Mouse (Mus musculus) liver, postnatal 0 days (tissue): ENCODE measurements around the gene Tatdn2. TPM values are rescaled to one million over a fixed set of nuclear protein-coding genes. Genes with fewer than 3 reads are reported as not detected.
"Not testable (repeated sequence)": the region's sequence is repeated elsewhere in the genome, so short reads cannot be mapped to it uniquely, and the experiment has no call there.

Source experiments
- ATAC-seq: fragments of 200-750 bp; cut with Nextera tagmentation; 2 replicates; pipeline ENCODE4 v1.8.0; 2017; ENCODE audit warnings: mild to moderate bottlenecking, moderate library complexity
- DNase-seq: peaks from one replicate; pipeline ENCODE4 v3.0.0-alpha.2; 2016
- H3K27ac ChIP-seq: fragments of 300-500 bp; sonication (generic); 2 replicates; pipeline ENCODE4 v1.5.1; 2014; ENCODE audit warnings: antibody characterized with exemption, moderate library complexity, mild to moderate bottlenecking, low read depth
- H3K27me3 ChIP-seq: fragments of 300-500 bp; sonication (generic); 2 replicates; pipeline ENCODE4 v1.6.1; 2014; ENCODE audit warnings: low read length, control low read depth, mixed read lengths; ENCODE audit not compliant: insufficient read depth
- H3K36me3 ChIP-seq: fragments of 300-500 bp; sonication (generic); replicated peaks from 2 replicates; pipeline ENCODE4 v1.6.1; 2014; ENCODE audit warnings: mild to moderate bottlenecking, control low read depth, low read length, moderate library complexity, mixed read lengths; ENCODE audit not compliant: insufficient read depth
- H3K4me1 ChIP-seq: fragments of 300-500 bp; sonication (generic); 2 replicates; pipeline ENCODE4 v1.6.1; 2014; ENCODE audit warnings: antibody characterized with exemption, mild to moderate bottlenecking, control low read depth; ENCODE audit not compliant: insufficient read depth
- H3K4me2 ChIP-seq: fragments of 300-500 bp; sonication (generic); 2 replicates; pipeline ENCODE4 v1.6.1; 2014; ENCODE audit warnings: low read depth, mild to moderate bottlenecking, low read length, moderate library complexity, mixed read lengths
- H3K4me3 ChIP-seq: fragments of 300-500 bp; sonication (generic); 2 replicates; pipeline ENCODE4 v1.5.1; 2014; ENCODE audit warnings: low read depth, low read length
- H3K9ac ChIP-seq: fragments of 300-500 bp; sonication (generic); replicated peaks from 2 replicates; pipeline ENCODE4 v1.6.1; 2014; ENCODE audit warnings: mild to moderate bottlenecking, moderate library complexity
- H3K9me3 ChIP-seq: fragments of 300-500 bp; sonication (generic); 2 replicates; pipeline ENCODE4 v1.6.1; 2016; ENCODE audit warnings: mild to moderate bottlenecking, control low read depth, low read length, mixed read lengths
- CTCF ChIP-seq: sonication (generic); IDR thresholded peaks from 2 replicates; pipeline ENCODE4 v1.5.1; 2016; ENCODE audit warnings: antibody characterized with exemption, low read depth
- EP300 ChIP-seq: IDR thresholded peaks from 2 replicates; pipeline ENCODE4 v1.6.1; 2016; ENCODE audit warnings: antibody characterized with exemption, low read depth, mild to moderate bottlenecking
- WGBS: fragments of 180-500 bp; shearing (Covaris S2); extraction: QIAGEN DNeasy Blood & Tissue Kit; methylation state at CpG from one replicate; pipeline ENCODE4 v1.1.7; 2014; ENCODE audit not compliant: insufficient replicate concordance; 5-methylcytosine and 5-hydroxymethylcytosine counted together
- polyA plus RNA-seq: library from polyadenylated mRNA; unstranded; fragments of >200 nt; fragmentation: Nextera tagmentation; extraction: Ambion mirVana; gene quantifications from 2 replicates; pipeline ENCODE4 v1.2.1, GENCODE M21; 2015

Gene Tatdn2
- polyA plus RNA-seq, 1 experiment from 2014 or later: 0.83 TPM

DNA sequence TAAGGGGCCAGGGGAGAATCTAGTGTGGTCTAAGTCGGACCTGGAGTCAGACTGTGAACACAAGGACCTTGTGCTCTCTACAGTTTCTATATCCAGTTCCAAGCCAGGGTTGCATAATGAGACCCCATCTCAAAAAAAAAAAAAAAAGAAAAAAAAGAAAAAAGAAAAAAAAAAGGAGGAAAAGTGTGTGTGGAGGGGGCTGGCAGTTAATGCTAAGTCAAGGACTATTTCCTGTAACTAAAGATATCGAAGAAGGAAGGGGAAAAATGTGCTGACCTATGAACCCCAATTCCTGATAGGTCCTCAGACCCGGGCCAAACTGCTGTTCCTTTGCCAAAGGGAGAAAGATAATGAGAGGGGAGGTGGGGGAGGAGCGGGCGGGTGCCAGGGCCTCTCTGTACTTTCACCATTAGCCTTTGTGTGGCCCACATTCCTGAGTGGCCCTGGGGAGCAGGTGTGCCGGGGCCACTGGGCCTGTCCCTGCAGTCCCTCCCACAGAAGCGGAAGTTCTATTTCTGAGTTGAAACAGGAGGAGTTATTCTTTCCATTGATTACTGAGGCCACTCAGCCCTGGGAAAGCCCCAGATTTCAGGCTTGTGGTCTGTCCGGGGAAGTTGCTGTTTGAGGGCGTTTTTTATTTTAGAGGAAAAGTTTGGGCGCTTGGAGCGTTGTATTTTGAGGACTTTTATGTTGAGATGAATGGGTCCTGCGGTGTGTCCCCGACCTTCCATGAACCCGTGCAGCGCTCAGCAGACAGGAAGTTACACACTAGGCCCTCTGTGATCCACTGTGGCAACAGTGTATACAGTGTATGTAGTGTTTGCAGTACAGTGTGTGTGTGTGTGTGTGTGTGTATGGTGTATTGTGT is 28.3 kb upstream of the Tatdn2 start:
- WGBS: 10% methylated on average over 15 of the region's 15 CpGs
- peak; percentile 80 for ATAC-seq

DNA sequence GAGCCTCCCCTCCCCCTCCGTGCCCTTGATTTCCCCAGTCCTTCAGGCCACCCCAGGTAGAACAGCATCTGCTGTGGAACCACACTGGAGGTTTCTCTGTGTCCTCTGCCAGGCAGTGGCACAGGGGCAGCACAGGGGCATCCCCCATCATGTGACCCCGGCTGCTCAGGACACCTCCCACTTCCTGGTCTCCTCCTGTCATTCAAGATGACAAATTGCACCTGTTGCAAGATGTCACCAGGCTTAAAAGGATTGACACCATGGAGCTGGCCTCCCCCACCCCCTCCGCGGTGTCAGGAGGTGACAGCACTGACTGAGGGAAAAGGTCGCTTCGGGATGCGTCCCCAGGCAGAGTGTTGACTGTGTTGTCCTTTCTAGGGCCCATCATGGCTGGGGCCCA is 27.0 kb upstream of the Tatdn2 start:
- no peaks in the 10 kb centered on the region for H3K27me3 ChIP-seq
- TF ChIP-seq CTCF: no peak
- no peak for TF ChIP-seq EP300
- H3K4me2 ChIP-seq: no peak overlapping the region
- H3K27ac ChIP-seq: peak overlapping the region; percentile 82
- ATAC-seq: peak; percentile 61
- H3K36me3 ChIP-seq: peaks cover 13% of the 10 kb centered on the region; the same call in 1 of the 2 replicates
- H3K4me3 ChIP-seq: no peak overlapping the region
- H3K4me1 ChIP-seq: peaks cover 31% of the 10 kb centered on the region
- no peaks in the 10 kb centered on the region for H3K9me3 ChIP-seq
- peak; percentile 53 for DNase-seq
- H3K9ac ChIP-seq: no peak overlapping the region
- 65% methylated on average over 7 of the region's 7 CpGs for WGBS

More for the DNA sequence above, 28.3 kb upstream of the Tatdn2 start:
- Histone ChIP-seq H3K9me3 (no peaks in the 10 kb centered on the region), H3K27ac (peak overlapping the region; percentile 82), H3K9ac (no peak overlapping the region), H3K4me3 (no peak overlapping the region), H3K4me1 (peaks cover 32% of the 10 kb centered on the region), H3K27me3 (no peaks in the 10 kb centered on the region), H3K36me3 (peaks cover 13% of the 10 kb centered on the region; the same call in 1 of the 2 replicates), H3K4me2 (peak overlapping the region; percentile 56)
- no peak for TF ChIP-seq CTCF
- TF ChIP-seq EP300: no peak; the same call in 1 of the 2 replicates
- DNase-seq: peak; percentile 63

DNA sequence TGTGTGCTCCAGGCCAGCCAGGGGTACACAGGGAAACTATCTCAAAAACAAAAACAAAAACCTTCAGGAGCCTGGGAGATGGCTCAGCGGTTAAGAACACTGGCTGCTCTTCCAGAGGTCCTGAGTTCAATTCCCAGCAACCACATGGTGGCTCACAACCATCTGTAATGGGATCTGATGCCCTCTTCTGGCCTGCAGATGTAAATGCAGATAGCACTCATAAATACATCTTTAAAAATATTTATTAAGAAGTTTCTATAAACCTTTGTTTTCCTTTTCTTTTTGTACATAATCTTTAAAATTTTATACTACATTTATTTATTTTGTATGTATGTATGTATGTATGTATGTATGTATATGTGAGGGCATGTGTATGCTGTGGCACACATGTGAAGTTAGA is 24.8 kb upstream of the Tatdn2 start:
- not testable (repeated sequence) for H3K4me2 ChIP-seq, H3K9ac ChIP-seq, ATAC-seq, H3K27me3 ChIP-seq, H3K27ac ChIP-seq, H3K9me3 ChIP-seq, H3K4me3 ChIP-seq, DNase-seq
- Histone ChIP-seq H3K4me1 (peaks cover 33% of the 10 kb centered on the region), H3K36me3 (peaks cover 12% of the 10 kb centered on the region; the same call in 1 of the 2 replicates)
- TF ChIP-seq CTCF: peak; percentile 42
- WGBS: 85% methylated on average over 1 of the region's 1 CpGs

DNA sequence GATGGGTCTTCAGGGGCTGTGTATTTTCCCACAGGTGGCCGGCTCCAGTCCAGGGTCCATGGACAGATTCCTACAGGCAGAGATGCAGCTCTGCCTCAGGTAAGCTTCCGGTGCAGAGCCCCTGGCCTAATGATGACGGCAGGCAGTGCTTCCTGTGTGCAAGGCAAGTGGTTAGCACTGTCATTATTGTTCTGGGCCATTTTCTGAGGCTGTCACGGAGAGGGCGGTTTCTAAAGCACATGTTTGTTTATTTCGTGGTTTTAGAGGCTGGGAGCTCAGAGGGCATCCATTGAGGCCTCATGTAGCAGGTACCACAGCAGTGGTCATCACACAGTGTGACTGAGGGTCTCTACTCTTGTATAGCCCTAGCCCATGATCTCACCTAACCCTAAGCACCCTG is 23.9 kb upstream of the Tatdn2 start:
- WGBS: 73% methylated on average over 6 of the region's 6 CpGs
- ATAC-seq (no peak), DNase-seq (no peak)
- peaks cover 10% of the 10 kb centered on the region; the same call in 1 of the 2 replicates for H3K36me3 ChIP-seq
- no peak overlapping the region for H3K4me3 ChIP-seq
- no peaks in the 10 kb centered on the region for H3K9me3 ChIP-seq
- H3K27ac ChIP-seq: no peak overlapping the region
- H3K27me3 ChIP-seq: no peaks in the 10 kb centered on the region
- H3K9ac ChIP-seq: no peak overlapping the region
- TF ChIP-seq EP300 (no peak), CTCF (no peak)
- H3K4me2 ChIP-seq: no peak overlapping the region
- peaks cover 29% of the 10 kb centered on the region for H3K4me1 ChIP-seq

DNA sequence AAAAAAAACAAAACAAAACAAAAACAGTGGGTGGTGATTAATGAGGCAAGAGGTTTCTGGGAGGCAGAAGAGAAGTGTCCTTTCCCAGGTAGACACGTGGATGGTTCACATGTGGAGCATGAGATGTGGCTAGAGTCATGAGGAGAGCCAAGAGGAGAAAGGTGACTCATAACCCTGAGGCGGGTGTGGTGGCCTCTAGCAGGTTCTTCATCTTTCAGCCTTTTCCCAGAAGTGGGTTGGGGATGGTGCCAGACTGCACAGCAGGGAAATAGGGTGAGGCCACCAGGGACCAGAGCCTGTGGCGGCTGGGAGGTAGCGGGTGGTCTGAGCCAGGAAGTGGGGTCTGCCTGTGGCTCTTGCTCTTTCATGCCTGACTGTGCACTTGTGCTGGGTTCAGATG is 21.6 kb upstream of the Tatdn2 start:
- DNase-seq (no peak), ATAC-seq (no peak)
- Histone ChIP-seq H3K4me2 (no peak overlapping the region), H3K4me3 (no peak overlapping the region), H3K27ac (no peak overlapping the region), H3K36me3 (peaks cover 10% of the 10 kb centered on the region; the same call in 1 of the 2 replicates), H3K9me3 (no peaks in the 10 kb centered on the region), H3K27me3 (no peaks in the 10 kb centered on the region), H3K9ac (no peak overlapping the region), H3K4me1 (peaks cover 19% of the 10 kb centered on the region)
- 70% methylated on average over 4 of the region's 4 CpGs for whole genome bisulfite sequencing
- no peak for TF ChIP-seq EP300
- TF ChIP-seq CTCF: no peak

DNA sequence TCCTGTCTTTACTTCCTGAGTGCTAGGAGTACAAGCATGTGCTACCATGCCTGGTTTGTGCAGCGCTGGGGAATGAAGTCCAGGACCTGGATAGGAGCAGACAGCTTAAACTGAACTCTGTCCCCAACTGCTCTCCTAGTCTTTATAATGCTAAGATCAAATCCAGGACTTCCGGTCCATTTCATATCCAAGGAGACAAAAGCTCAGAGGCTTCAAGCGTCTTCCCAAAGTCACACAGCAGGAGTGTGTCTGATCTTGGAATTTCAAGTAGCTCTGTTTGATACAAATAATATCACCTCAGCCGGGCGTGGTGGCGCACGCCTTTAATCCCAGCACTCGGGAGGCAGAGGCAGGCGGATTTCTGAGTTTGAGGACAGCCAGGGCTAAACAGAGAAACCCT is 20.9 kb upstream of the Tatdn2 start:
- Histone ChIP-seq H3K4me2 (no peak overlapping the region), H3K9me3 (no peaks in the 10 kb centered on the region), H3K27ac (no peak overlapping the region), H3K9ac (no peak overlapping the region), H3K36me3 (peaks cover 9% of the 10 kb centered on the region; the same call in 1 of the 2 replicates), H3K4me3 (no peak overlapping the region), H3K27me3 (no peaks in the 10 kb centered on the region), H3K4me1 (peaks cover 22% of the 10 kb centered on the region)
- no peak for DNase-seq
- WGBS: 90% methylated on average over 9 of the region's 9 CpGs
- no peak for ATAC-seq
- TF ChIP-seq EP300: no peak
- TF ChIP-seq CTCF: no peak
